Mouse (Mus musculus): Measurements from ENCODE around the gene Hpcal1. TPM values are rescaled to one million over a fixed set of nuclear protein-coding genes. Genes with fewer than 3 reads are reported as not detected.

Hpcal1 gene
- total RNA-seq, 1 experiment, result 23.5 TPM

GRCm38 (mm10) chr12:17752828-17753227, 62.2 kb downstream of the Hpcal1 start:
- no peak for DNase-seq (ENCODE audit: low read depth, low spot score)
- no peak for TF ChIP-seq ZNF384 (IDR thresholded peaks at IDR 0.05; ENCODE audit: low read depth, low read length)
- no peak for TF ChIP-seq ZC3H11A (IDR thresholded peaks at IDR 0.05; ENCODE audit: borderline replicate concordance, low read depth, low read length)
- Histone ChIP-seq H3K36me3 (ENCODE audit: control insufficient read depth, insufficient read depth, low read length, poor library complexity, severe bottlenecking) (no peaks in the 10 kb centered on the region; the same call in 1 of the 2 replicates), H3K9ac (ENCODE audit: insufficient read depth, low read depth, low read length, poor library complexity, severe bottlenecking) (no peak overlapping the region), H3K9me3 (ENCODE audit: control insufficient read depth, insufficient read depth, low read depth, low read length) (no peaks in the 10 kb centered on the region), H3K4me1 (ENCODE audit: control insufficient read depth in 2 of 2, insufficient read depth in 2 of 2, low read length in 2 of 2, poor library complexity in 1 of 2) (0 out of 4 replicates have a peak, but pooled peaks cover 0 to 2% of the 10 kb centered on the region in 2 experiments), H3K27ac (ENCODE audit: insufficient read depth, low read depth, low read length, poor library complexity, severe bottlenecking) (no peak overlapping the region), H3K4me3 (ENCODE audit: insufficient read depth in 1 of 2, low read depth in 1 of 2, low read length in 2 of 2, poor library complexity in 1 of 2, severe bottlenecking in 1 of 2) (no peak overlapping the region)
- in situ Hi-C loops (cut with MboI; ENCODE audit: low sequenced_read_pairs in 2 of 2, unreplicated experiment in 2 of 2), result no loop called here

DNA sequence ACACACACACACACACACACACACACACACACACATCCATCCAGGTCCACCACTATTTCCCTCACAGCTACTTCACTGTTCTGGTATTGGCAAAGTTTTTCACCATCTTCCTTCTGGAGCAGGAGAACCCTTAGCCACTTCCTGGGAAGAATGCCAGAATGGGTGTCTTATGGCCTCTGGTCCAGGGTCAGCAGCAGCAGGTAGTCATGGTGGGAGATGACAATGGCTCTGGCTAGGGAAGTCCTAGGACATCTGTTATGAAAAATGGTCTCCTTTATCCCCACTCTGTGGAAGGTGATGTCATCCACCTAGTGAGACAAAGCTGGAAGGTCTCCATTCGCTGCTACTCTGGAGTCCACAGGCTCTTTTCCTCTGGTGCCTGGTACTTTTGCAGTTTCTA, 64.1 kb downstream of the Hpcal1 start:
- Histone ChIP-seq H3K9ac (ENCODE audit: insufficient read depth, low read depth, low read length, poor library complexity, severe bottlenecking) (no peak overlapping the region), H3K36me3 (ENCODE audit: control insufficient read depth, insufficient read depth, low read length, poor library complexity, severe bottlenecking) (no peaks in the 10 kb centered on the region; the same call in 1 of the 2 replicates), H3K4me3 (ENCODE audit: insufficient read depth in 1 of 2, low read depth in 1 of 2, low read length in 2 of 2, poor library complexity in 1 of 2, severe bottlenecking in 1 of 2) (no peak overlapping the region), H3K4me1 (ENCODE audit: control insufficient read depth in 2 of 2, insufficient read depth in 2 of 2, low read length in 2 of 2, poor library complexity in 1 of 2) (no peaks in the 10 kb centered on the region), H3K27ac (ENCODE audit: insufficient read depth, low read depth, low read length, poor library complexity, severe bottlenecking) (no peak overlapping the region), H3K9me3 (ENCODE audit: control insufficient read depth, insufficient read depth, low read depth, low read length) (no peaks in the 10 kb centered on the region)
- no peak for DNase-seq (ENCODE audit: low read depth, low spot score)
- no peak for TF ChIP-seq ZC3H11A (IDR thresholded peaks at IDR 0.05; ENCODE audit: borderline replicate concordance, low read depth, low read length)
- TF ChIP-seq MAFK (IDR thresholded peaks at IDR 0.05; ENCODE audit: insufficient read depth, low read depth, low read length), result no peak
- TF ChIP-seq HCFC1 (IDR thresholded peaks at IDR 0.05; ENCODE audit: borderline replicate concordance, insufficient read depth, low read length), result no peak
- TF ChIP-seq CHD2 (IDR thresholded peaks at IDR 0.05; ENCODE audit: low read depth, low read length), result no peak
- TF ChIP-seq ZNF384 (IDR thresholded peaks at IDR 0.05; ENCODE audit: low read depth, low read length), result no peak
- in situ Hi-C loops (cut with MboI; ENCODE audit: low sequenced_read_pairs in 2 of 2, unreplicated experiment in 2 of 2), result no loop called here

DNA sequence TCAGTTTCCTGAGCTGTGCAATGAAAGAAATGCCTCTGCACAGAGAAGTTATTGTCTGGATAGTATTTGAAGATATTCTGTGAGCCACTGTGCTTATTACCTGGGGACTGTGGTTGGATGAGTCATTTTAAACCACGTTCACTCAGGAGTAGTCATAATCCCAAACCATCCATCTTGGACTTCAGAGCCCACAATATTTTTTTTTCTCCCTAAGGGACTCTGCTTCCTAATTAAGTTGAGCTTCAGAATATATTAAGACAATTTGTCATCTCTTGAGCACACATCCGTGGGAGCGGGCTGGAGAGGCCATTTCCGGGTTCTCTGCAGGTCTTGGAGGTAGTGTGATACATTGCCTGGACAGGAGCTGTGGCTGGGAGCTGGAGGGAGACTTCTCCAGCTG, 66.2 kb downstream of the Hpcal1 start:
- DNase-seq (ENCODE audit: low read depth, low spot score), result no peak
- in situ Hi-C loops (cut with MboI; ENCODE audit: low sequenced_read_pairs in 2 of 2, unreplicated experiment in 2 of 2), result no loop called here
- H3K9ac ChIP-seq (ENCODE audit: insufficient read depth, low read depth, low read length, poor library complexity, severe bottlenecking), result no peak overlapping the region
- H3K4me1 ChIP-seq (ENCODE audit: control insufficient read depth in 2 of 2, insufficient read depth in 2 of 2, low read length in 2 of 2, poor library complexity in 1 of 2), result no peaks in the 10 kb centered on the region
- TF ChIP-seq CHD2 (IDR thresholded peaks at IDR 0.05; ENCODE audit: low read depth, low read length), result no peak
- no peak for TF ChIP-seq ZNF384 (IDR thresholded peaks at IDR 0.05; ENCODE audit: low read depth, low read length)
- no peak for TF ChIP-seq ZC3H11A (IDR thresholded peaks at IDR 0.05; ENCODE audit: borderline replicate concordance, low read depth, low read length)
- no peak for TF ChIP-seq HCFC1 (IDR thresholded peaks at IDR 0.05; ENCODE audit: borderline replicate concordance, insufficient read depth, low read length)
- TF ChIP-seq MAFK (IDR thresholded peaks at IDR 0.05; ENCODE audit: insufficient read depth, low read depth, low read length), result no peak
- no peak overlapping the region for H3K4me3 ChIP-seq (ENCODE audit: insufficient read depth in 1 of 2, low read depth in 1 of 2, low read length in 2 of 2, poor library complexity in 1 of 2, severe bottlenecking in 1 of 2)
- no peak overlapping the region for H3K27ac ChIP-seq (ENCODE audit: insufficient read depth, low read depth, low read length, poor library complexity, severe bottlenecking)
- no peaks in the 10 kb centered on the region for H3K9me3 ChIP-seq (ENCODE audit: control insufficient read depth, insufficient read depth, low read depth, low read length)
- H3K36me3 ChIP-seq (ENCODE audit: control insufficient read depth, insufficient read depth, low read length, poor library complexity, severe bottlenecking), result no peaks in the 10 kb centered on the region; the same call in 1 of the 2 replicates

DNA sequence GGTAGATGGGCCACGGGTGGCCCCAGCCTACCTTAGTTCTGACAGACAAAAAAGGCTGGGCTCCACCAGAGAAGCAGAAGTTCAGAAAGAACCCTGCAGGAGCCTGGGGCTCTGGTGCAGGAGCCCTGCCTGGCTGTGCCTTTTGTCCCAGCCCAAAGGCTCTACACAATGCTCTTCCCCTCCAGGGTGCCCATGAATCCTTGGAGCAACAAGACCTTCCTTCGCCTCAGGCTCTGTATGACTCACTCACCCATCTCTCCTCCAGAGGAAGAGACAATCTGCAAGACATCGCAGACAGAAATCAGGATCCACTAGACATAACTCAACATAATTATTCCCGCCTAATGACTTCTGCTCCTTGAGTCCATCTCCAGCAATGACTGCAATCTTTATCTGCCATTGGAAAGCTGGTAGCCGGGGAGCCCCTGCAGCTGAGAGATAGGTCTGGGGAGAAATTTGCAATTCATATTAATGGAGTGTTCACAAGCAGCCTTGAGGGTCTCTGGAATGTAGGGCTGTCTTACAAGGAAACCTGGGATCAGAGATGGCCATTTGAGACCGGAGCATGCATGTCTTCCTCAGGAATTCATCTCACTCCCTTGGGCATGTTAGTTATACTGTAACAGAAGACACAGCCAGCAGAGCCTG, 71.8 kb downstream of the Hpcal1 start:
- peak overlapping the region; percentile 58; the same call in 1 of the 2 replicates for H3K27ac ChIP-seq (ENCODE audit: insufficient read depth, low read depth, low read length, poor library complexity, severe bottlenecking)
- in situ Hi-C loops (cut with MboI; ENCODE audit: low sequenced_read_pairs in 2 of 2, unreplicated experiment in 2 of 2), result no loop called here
- H3K4me3 ChIP-seq (ENCODE audit: insufficient read depth in 1 of 2, low read depth in 1 of 2, low read length in 2 of 2, poor library complexity in 1 of 2, severe bottlenecking in 1 of 2), result no peak overlapping the region
- no peaks in the 10 kb centered on the region for H3K36me3 ChIP-seq (ENCODE audit: control insufficient read depth, insufficient read depth, low read length, poor library complexity, severe bottlenecking)
- TF ChIP-seq ZC3H11A (IDR thresholded peaks at IDR 0.05; ENCODE audit: borderline replicate concordance, low read depth, low read length) (no peak), ZNF384 (IDR thresholded peaks at IDR 0.05; ENCODE audit: low read depth, low read length) (no peak), HCFC1 (IDR thresholded peaks at IDR 0.05; ENCODE audit: borderline replicate concordance, insufficient read depth, low read length) (no peak), CHD2 (IDR thresholded peaks at IDR 0.05; ENCODE audit: low read depth, low read length) (no peak), MAFK (IDR thresholded peaks at IDR 0.05; ENCODE audit: insufficient read depth, low read depth, low read length) (no peak)
- no peak overlapping the region for H3K9ac ChIP-seq (ENCODE audit: insufficient read depth, low read depth, low read length, poor library complexity, severe bottlenecking)
- H3K4me1 ChIP-seq (ENCODE audit: control insufficient read depth in 2 of 2, insufficient read depth in 2 of 2, low read length in 2 of 2, poor library complexity in 1 of 2), result peaks cover 4 to 15% of the 10 kb centered on the region in 2 experiments; a peak in 3 of 4 replicates
- peak; percentile 71 for DNase-seq (ENCODE audit: low read depth, low spot score)
- H3K9me3 ChIP-seq (ENCODE audit: control insufficient read depth, insufficient read depth, low read depth, low read length), result no peaks in the 10 kb centered on the region

All from ES-E14 (cell line).